ENCODE assay signal across 8 mouse cellular contexts in genomic region chr1:87650611-87651079, GRCm38 (mm10). TPM values are rescaled to one million over a fixed set of nuclear protein-coding genes. Genes with fewer than 3 reads are reported as not detected.
DNase-seq lines count a peak whose midpoint lies in the region; ATAC-seq lines count a peak whose summit lies in the region.

No protein-coding gene starts in this region.

- H3K9me3 ChIP-seq in liver, embryonic 16.5 days (replicated peaks; ENCODE audit: control insufficient read depth, low read length): no peaks in the 10 kb centered on the region

- peak; percentile 56 for ATAC-seq in liver, embryonic 16.5 days (ENCODE audit: low read depth)

- H3K36me3 ChIP-seq in liver, embryonic 16.5 days (ENCODE audit: control insufficient read depth, insufficient read depth): no peaks in the 10 kb centered on the region

- intact Hi-C loops in heart, postnatal 25 days (cut with DNase I): no loop called here

- peak overlapping the region; percentile 62 for H3K9ac ChIP-seq in liver, embryonic 16.5 days (ENCODE audit: low read depth, low read length)

- no peaks in the 10 kb centered on the region for H3K27me3 ChIP-seq in liver, embryonic 16.5 days (ENCODE audit: control insufficient read depth, insufficient read depth, low read depth, low read length)

- H3K27ac ChIP-seq in liver, embryonic 16.5 days (ENCODE audit: low read length): peak overlapping the region; percentile 86

- 19% methylated on average over 8 of the region's 8 CpGs for WGBS in liver, embryonic 16.5 days (ENCODE audit: insufficient replicate concordance)

- H3K4me3 ChIP-seq in liver, embryonic 16.5 days (ENCODE audit: low read depth, low read length): peak overlapping the region; percentile 37

- H3K4me2 ChIP-seq in liver, embryonic 16.5 days (ENCODE audit: low read depth, low read length): peak overlapping the region; percentile 58

- peak; percentile 43 for DNase-seq in right cerebral cortex, postnatal 14 days
- DNase-seq in right cerebral cortex, adult 2 months (ENCODE audit: low spot score in 2 of 2): no peak
- peak; percentile 19 for DNase-seq in heart, postnatal 25 days (ENCODE audit: low spot score)
- peak; percentile 71 for DNase-seq in spleen, adult 12 weeks (ENCODE audit: low spot score)
- no peak for DNase-seq in MN1 (ENCODE audit: low spot score)
- DNase-seq in urinary bladder, postnatal 14 days (ENCODE audit: low spot score): no peak
- DNase-seq in left cerebral cortex, adult 11 months (ENCODE audit: low spot score): no peak

- peaks cover 40% of the 10 kb centered on the region for H3K4me1 ChIP-seq in liver, embryonic 16.5 days (ENCODE audit: control insufficient read depth, low read depth, low read length)

RNA-seq across cellular contexts. Expression of gene Inpp5d, which starts 30.5 kb away (rescaled TPM):
- 10 to 100 TPM; 10.4 to 12.5 TPM for total RNA-seq in heart, postnatal 25 days (2021)
- 12.6 and 14.2 TPM in 2 replicates for polyA plus RNA-seq in liver, embryonic 16.5 days (2015; fragmentation: Nextera tagmentation; extraction: Ambion mirVana)

Comparison
In these comparisons a context has a peak if more than half of its experiments do, and no peak if none do; other contexts are left out.
1. DNase-seq: peak in right cerebral cortex, postnatal 14 days (single experiment), heart, postnatal 25 days (single experiment) and spleen, adult 12 weeks (single experiment); none in right cerebral cortex, adult 2 months (0 of 2), MN1 (single experiment), urinary bladder, postnatal 14 days (single experiment) and left cerebral cortex, adult 11 months (single experiment).